Mouse (Mus musculus) liver, postnatal 0 days (tissue): ENCODE measurements around the gene Baz2a. TPM values are rescaled to one million over a fixed set of nuclear protein-coding genes. Genes with fewer than 3 reads are reported as not detected.
"Not testable (repeated sequence)": the region's sequence is repeated elsewhere in the genome, so short reads cannot be mapped to it uniquely, and the experiment has no call there.

ENCODE experiments used
- ATAC-seq: fragments of 200-750 bp; cut with Nextera tagmentation; 2 replicates; pipeline ENCODE4 v1.8.0; 2017; ENCODE audit warnings: mild to moderate bottlenecking, moderate library complexity
- DNase-seq: peaks from one replicate; pipeline ENCODE4 v3.0.0-alpha.2; 2016
- H3K27ac ChIP-seq: fragments of 300-500 bp; sonication (generic); 2 replicates; pipeline ENCODE4 v1.5.1; 2014; ENCODE audit warnings: antibody characterized with exemption, moderate library complexity, mild to moderate bottlenecking, low read depth
- H3K27me3 ChIP-seq: fragments of 300-500 bp; sonication (generic); 2 replicates; pipeline ENCODE4 v1.6.1; 2014; ENCODE audit warnings: low read length, control low read depth, mixed read lengths; ENCODE audit not compliant: insufficient read depth
- H3K36me3 ChIP-seq: fragments of 300-500 bp; sonication (generic); replicated peaks from 2 replicates; pipeline ENCODE4 v1.6.1; 2014; ENCODE audit warnings: mild to moderate bottlenecking, control low read depth, low read length, moderate library complexity, mixed read lengths; ENCODE audit not compliant: insufficient read depth
- H3K4me1 ChIP-seq: fragments of 300-500 bp; sonication (generic); 2 replicates; pipeline ENCODE4 v1.6.1; 2014; ENCODE audit warnings: antibody characterized with exemption, mild to moderate bottlenecking, control low read depth; ENCODE audit not compliant: insufficient read depth
- H3K4me2 ChIP-seq: fragments of 300-500 bp; sonication (generic); 2 replicates; pipeline ENCODE4 v1.6.1; 2014; ENCODE audit warnings: low read depth, mild to moderate bottlenecking, low read length, moderate library complexity, mixed read lengths
- H3K4me3 ChIP-seq: fragments of 300-500 bp; sonication (generic); 2 replicates; pipeline ENCODE4 v1.5.1; 2014; ENCODE audit warnings: low read depth, low read length
- H3K9ac ChIP-seq: fragments of 300-500 bp; sonication (generic); replicated peaks from 2 replicates; pipeline ENCODE4 v1.6.1; 2014; ENCODE audit warnings: mild to moderate bottlenecking, moderate library complexity
- H3K9me3 ChIP-seq: fragments of 300-500 bp; sonication (generic); 2 replicates; pipeline ENCODE4 v1.6.1; 2016; ENCODE audit warnings: mild to moderate bottlenecking, control low read depth, low read length, mixed read lengths
- CTCF ChIP-seq: sonication (generic); IDR thresholded peaks from 2 replicates; pipeline ENCODE4 v1.5.1; 2016; ENCODE audit warnings: antibody characterized with exemption, low read depth
- EP300 ChIP-seq: IDR thresholded peaks from 2 replicates; pipeline ENCODE4 v1.6.1; 2016; ENCODE audit warnings: antibody characterized with exemption, low read depth, mild to moderate bottlenecking
- WGBS: fragments of 180-500 bp; shearing (Covaris S2); extraction: QIAGEN DNeasy Blood & Tissue Kit; methylation state at CpG from one replicate; pipeline ENCODE4 v1.1.7; 2014; ENCODE audit not compliant: insufficient replicate concordance; 5-methylcytosine and 5-hydroxymethylcytosine counted together
- polyA plus RNA-seq: library from polyadenylated mRNA; unstranded; fragments of >200 nt; fragmentation: Nextera tagmentation; extraction: Ambion mirVana; gene quantifications from 2 replicates; pipeline ENCODE4 v1.2.1, GENCODE M21; 2015

Baz2a gene
- polyA plus RNA-seq, 1 experiment from 2014 or later, result 5.4 TPM

DNA sequence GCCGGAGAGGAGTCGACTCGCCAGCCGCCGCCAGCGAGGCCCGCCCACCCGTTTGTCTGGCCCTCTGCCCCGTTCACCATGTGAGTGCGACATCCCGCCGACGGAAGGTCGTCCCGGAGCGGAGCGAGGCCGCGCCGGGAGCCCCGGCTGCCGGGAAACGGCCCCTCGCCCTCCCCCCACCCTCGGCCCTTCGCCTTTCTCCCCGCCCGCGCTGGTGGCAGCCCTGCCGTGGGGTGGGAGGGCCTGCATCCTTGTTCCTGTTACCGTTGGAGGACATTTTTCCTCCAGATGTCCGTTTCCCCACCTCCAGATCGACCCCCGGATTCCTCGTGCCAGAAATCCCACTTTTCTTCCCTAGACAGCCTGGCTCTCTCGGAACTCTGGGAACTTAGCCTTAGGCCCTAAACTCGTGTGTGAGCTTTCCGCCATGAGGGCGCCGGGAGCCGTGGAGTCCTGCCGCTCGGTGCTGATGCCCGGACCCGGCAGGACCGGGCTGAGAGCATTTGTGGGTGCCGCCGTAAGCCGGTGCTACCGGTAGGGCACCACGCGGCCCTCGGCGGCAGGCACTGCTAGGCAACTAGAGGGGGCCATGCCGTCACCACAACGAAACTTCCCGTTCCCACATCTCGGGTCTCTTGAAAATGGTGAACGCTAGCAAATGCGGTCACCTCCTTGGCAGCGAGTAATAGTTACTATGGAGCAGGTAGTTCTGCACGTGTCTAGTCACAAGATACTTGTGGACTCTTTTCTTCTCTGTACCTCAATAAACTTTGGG is 32.0 kb upstream of the Baz2a start:
- Histone ChIP-seq H3K9ac (peak overlapping the region; percentile 83), H3K4me1 (peaks cover 41% of the 10 kb centered on the region), H3K9me3 (no peaks in the 10 kb centered on the region), H3K4me3 (peak overlapping the region; percentile 69), H3K36me3 (peaks cover 10% of the 10 kb centered on the region), H3K27me3 (no peaks in the 10 kb centered on the region), H3K4me2 (peak overlapping the region; percentile 99), H3K27ac (peak overlapping the region; percentile 92)
- WGBS, result 1% methylated on average over 46 of the region's 62 CpGs
- TF ChIP-seq EP300 (no peak), CTCF (peak; percentile 34; the same call in 1 of the 2 replicates)
- DNase-seq (peak; percentile 77), ATAC-seq (peak; percentile 45)

GRCm38 (mm10) chr10:128061109-128061508 is 30.3 kb upstream of the Baz2a start:
- ATAC-seq, result no peak
- Histone ChIP-seq H3K27ac (0 out of 2 replicates have a peak overlapping the region, but pooled peaks have one; percentile 2), H3K9ac (peak overlapping the region; percentile 83; the same call in 1 of the 2 replicates), H3K4me1 (peaks cover 47% of the 10 kb centered on the region), H3K4me2 (peak overlapping the region; percentile 99), H3K4me3 (peak overlapping the region; percentile 69), H3K27me3 (no peaks in the 10 kb centered on the region), H3K36me3 (peaks cover 10% of the 10 kb centered on the region), H3K9me3 (no peaks in the 10 kb centered on the region)
- TF ChIP-seq EP300 (no peak), CTCF (no peak)
- 55% methylated on average over 5 of the region's 5 CpGs for WGBS
- no peak for DNase-seq

DNA sequence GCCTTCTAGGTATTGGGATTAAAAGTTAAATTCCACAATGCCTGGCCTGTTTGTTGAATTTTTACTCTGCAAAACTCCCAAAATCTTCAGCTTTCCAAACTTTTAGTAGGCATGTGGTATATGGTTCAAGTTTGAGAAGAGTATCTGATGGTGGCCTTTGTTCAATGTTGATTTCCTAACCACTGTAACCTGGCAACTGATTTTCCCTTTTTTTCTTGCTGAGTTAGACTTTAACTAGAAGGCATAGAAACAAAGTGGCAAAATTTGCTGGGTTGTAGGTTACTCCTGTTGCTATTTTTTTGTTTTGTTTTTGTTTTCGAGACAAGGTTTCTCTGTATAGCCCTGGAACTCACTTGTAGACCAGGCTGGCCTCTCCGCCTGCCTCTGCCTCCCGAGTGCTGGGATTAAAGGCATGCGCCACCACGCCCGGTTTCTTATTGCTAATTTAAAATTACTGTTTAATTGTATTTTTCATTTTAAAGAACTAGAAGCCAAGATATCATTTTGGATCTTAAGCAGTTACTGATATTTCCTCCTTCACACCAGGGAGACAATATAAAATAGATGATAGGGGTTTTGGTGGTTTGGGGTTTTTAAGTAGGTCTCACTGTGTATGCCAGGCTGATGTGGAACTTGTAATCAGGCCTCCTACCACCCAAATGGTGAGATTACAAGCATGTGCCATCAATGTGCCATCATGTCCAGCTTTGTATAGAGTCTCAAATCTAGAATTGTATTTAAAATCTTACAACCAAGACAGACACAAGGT is 29.0 kb upstream of the Baz2a start:
- H3K4me3 ChIP-seq, result no peak overlapping the region
- peaks cover 12% of the 10 kb centered on the region for H3K36me3 ChIP-seq
- WGBS, result 75% methylated on average over 6 of the region's 6 CpGs
- TF ChIP-seq CTCF, result no peak
- TF ChIP-seq EP300, result no peak
- ATAC-seq (no peak), DNase-seq (no peak)
- H3K27ac ChIP-seq, result peak overlapping the region; percentile 30; the same call in 1 of the 2 replicates
- peak overlapping the region; percentile 37 for H3K4me2 ChIP-seq
- H3K27me3 ChIP-seq, result no peaks in the 10 kb centered on the region
- no peak overlapping the region for H3K9ac ChIP-seq
- H3K4me1 ChIP-seq, result peaks cover 47% of the 10 kb centered on the region
- no peaks in the 10 kb centered on the region for H3K9me3 ChIP-seq

DNA sequence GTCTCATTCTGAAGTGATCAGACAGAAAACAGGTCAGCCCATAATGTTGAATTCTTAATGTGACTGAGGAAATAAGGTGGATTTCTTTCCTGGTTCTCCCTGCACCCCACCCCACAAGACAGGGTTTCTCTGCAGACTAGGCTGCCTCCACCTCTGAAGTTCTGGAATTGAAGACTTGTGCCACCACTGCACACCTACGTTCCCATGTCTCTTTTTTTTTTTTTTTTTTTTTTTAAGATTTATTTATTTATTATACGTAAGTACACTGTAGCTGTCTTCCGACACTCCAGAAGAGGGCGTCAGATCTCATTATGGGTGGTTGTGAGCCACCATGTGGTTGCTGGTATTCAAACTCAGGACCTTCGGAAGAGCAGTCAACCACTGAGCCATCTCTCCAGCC is 25.3 kb upstream of the Baz2a start:
- Histone ChIP-seq H3K9ac (no peak overlapping the region), H3K27me3 (no peaks in the 10 kb centered on the region), H3K4me1 (peaks cover 31% of the 10 kb centered on the region), H3K9me3 (peaks cover 3% of the 10 kb centered on the region), H3K27ac (0 out of 2 replicates have a peak overlapping the region, but pooled peaks have one; percentile 29), H3K36me3 (peaks cover 30% of the 10 kb centered on the region), H3K4me3 (no peak overlapping the region), H3K4me2 (no peak overlapping the region)
- ATAC-seq, result no peak
- no peak for DNase-seq
- TF ChIP-seq EP300, result no peak
- TF ChIP-seq CTCF, result 0 out of 2 replicates have a peak, but pooled peaks have one; percentile 12
- WGBS, result 71% methylated on average over 5 of the region's 5 CpGs

DNA sequence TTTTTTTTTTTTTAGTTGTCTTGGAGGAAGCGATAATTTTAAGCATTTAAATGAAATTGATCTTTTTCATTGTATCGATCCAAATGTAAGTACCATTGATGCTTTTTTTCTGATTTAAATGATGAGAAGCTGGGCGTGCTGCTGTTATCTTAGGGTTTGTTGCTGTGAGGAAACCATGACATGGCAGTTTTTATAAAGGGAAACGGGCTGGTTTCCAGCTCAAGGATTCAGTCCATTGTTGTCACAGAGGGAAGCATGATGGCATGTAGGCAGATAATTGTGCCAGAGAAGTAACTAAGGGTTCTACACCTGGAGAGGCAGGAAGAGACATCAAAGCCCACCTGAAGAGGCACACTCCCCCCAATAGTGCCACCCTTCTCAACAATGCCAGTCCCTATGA is 22.2 kb upstream of the Baz2a start:
- no peak overlapping the region for H3K27ac ChIP-seq
- 61% methylated on average over 4 of the region's 4 CpGs for WGBS
- H3K36me3 ChIP-seq, result peaks cover 45% of the 10 kb centered on the region
- peaks cover 3% of the 10 kb centered on the region for H3K9me3 ChIP-seq
- TF ChIP-seq CTCF, result no peak
- no peak for TF ChIP-seq EP300
- ATAC-seq, result no peak
- no peaks in the 10 kb centered on the region for H3K27me3 ChIP-seq
- H3K4me2 ChIP-seq, result no peak overlapping the region
- no peak overlapping the region for H3K4me3 ChIP-seq
- peaks cover 9% of the 10 kb centered on the region for H3K4me1 ChIP-seq
- H3K9ac ChIP-seq, result no peak overlapping the region
- DNase-seq, result no peak

DNA sequence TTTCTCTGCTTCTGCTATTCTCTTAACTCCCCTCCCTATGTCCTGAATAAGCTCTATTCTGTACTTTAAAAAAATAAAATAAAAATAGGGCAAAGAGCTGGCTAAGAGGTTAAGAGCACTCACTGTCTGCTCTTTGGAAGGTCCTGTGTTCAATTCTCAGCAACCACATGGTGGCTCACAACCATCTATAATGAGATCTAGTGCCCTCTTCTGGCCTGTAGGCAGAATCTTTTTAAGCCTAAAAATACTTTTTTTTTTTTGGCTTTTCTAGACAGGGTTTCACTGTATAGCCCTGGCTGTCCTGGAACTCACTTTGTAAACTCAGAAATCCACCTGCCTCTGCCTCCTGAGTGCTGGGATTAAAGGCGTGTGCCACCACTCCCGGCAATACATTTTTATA is 20.9 kb upstream of the Baz2a start:
- H3K4me3 ChIP-seq, H3K27me3 ChIP-seq, H3K9ac ChIP-seq, H3K4me2 ChIP-seq, H3K4me1 ChIP-seq, ATAC-seq, H3K27ac ChIP-seq, H3K9me3 ChIP-seq, DNase-seq: not testable (repeated sequence)
- 94% methylated on average over 2 of the region's 2 CpGs for WGBS
- H3K36me3 ChIP-seq, result peaks cover 50% of the 10 kb centered on the region

DNA sequence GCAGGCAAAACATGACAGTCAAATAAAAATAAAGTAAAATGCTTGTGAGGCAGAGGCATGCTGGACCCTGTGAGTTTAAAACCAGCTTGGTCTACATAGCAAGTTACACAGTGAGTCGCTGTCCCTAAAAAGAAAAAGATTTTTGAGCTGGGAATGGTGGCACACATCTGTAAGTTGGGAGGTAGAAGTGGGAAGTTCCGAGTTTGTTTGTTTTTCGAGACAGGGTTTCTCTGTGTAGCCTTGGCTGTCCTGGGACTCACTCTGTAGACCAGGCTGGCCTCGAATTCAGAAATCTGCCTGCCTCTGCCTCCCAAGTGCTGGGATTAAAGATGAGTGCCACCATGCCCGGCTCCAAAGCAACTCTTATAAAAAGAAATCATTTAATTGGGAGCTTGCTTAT is 13.1 kb upstream of the Baz2a start:
- H3K4me2 ChIP-seq, H3K27me3 ChIP-seq, DNase-seq, H3K9ac ChIP-seq, H3K4me3 ChIP-seq, ATAC-seq, H3K27ac ChIP-seq, H3K9me3 ChIP-seq, H3K4me1 ChIP-seq: not testable (repeated sequence)
- WGBS, result 85% methylated on average over 5 of the region's 5 CpGs
- peaks cover 22% of the 10 kb centered on the region for H3K36me3 ChIP-seq
